Mouse (Mus musculus): ENCODE measurements at regions not wholly inside any gene's neighbourhood (a gene's known extent, or its start where the extent isn't known, plus 50 kb on each side); places are given as distances from the start of the nearest gene placed in this dataset.
"Not testable (repeated sequence)": the region's sequence is repeated elsewhere in the genome, so short reads cannot be mapped to it uniquely, and the experiment has no call there.

DNA sequence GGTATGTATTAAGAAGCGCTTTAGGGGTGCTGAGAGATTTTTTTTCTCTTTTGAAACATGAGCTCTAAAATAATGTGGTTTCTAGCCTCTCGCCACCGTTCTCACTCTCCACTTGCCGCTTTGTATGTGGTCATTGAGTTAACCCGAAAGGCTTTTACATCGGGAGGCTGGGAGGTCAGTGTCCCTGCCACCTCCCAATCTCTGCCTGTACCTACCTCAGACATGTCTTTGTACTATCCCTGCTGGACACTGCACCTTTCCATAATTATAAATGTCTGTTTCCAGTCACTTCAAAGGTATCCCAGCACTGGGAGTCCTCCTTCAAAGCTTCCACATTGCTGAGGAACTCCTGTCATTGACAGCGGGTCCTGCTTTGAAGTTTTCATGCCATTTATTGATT lies 347.6 kb upstream of the Tbc1d2b start:
- DNase-seq = no peak

DNA sequence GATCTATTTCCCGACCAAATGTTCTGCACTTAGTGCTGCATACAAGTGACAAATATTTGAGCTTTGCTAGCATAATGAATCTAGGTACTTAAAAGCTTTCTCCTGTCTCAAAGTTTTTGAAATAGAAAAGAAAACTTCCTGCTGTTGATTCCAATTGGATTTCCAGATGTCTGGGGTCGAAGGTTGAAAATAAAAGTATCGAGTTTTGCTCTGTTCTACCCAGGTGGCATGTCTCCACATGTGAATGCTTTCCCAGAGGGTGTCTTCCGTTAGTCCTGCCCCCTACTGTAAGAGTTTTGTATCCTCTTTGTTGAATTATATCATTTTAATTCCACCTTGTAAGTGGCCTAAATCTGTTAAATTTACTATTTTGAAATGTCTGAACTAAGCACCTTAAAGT lies 327.3 kb upstream of the Tbc1d2b start:
- DNase-seq = no peak

DNA sequence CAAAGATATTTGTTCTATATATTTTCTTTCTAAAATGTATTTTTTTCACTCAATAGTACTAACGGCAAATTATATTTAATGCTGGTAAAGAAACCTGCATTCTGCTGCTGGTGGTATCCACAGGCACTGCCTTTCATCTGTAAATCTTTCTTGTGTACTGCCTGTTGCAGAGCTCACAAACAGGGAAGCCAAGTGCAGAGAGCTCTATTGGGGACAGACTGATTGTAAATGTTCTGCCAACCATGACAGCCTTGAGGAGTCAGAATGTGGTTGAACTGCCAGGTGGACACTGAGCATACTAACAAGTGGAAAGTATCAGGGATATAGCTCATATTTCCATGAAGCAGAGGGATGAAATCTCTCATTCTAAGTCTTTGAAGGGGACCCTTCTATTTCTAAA lies 286.1 kb upstream of the Tbc1d2b start:
- DNase-seq = no peak

DNA sequence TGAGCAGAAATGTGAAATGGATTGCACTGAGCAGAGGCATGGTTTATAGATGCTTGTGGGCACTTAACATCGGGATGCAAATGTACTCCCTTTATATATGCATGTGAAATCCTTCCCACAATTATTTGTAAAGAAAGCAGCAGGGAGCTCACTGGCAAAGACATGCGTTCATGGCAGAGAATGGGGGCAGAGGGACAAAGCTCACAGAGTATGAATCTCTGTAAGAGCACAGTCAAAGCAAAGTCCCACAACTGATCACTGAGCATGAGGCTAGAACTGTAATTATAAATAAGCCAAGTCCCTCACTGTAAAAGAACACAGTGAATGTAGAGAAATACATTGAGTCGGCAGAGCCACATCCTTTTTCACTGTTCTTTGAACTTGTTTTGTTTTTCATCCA lies 285.6 kb upstream of the Tbc1d2b start:
- no peak for DNase-seq

DNA sequence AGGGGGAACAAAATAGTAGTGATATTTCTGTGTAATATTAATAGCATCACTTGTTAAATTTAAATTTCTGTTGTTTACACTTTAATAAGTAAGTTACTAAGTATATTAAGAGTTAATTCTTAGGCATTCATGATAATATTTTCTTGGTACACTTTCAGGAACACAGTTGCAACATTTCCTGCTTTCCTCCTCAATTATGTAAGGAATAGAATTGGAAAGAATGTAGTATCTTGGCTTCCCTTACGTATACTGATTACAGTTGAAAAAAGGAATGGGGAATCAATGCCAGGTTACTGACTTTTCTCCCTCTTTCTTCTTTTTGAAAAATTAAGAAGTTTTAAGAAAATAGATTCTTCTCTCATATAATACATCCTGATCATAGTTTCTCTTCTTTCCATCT lies 277.3 kb upstream of the Tbc1d2b start:
- no peak for DNase-seq

DNA sequence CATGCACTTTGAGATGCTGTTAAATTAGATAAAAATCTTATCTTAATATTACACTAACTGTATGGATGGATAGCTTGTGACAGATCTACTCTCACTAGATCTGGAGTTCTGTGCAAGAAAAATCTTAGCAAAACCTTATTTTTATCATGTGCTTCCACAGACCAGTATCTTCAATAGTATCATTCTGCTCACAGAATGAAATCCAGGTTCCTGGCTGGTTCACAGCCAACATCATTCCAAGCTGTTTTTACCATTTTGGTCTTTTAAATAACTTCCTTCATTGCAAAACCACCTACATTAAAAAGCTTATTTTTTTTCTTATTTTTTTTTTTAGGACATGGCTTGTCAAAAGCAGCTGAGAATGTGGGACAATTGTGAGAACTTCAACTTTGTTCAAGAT lies 276.1 kb upstream of the Tbc1d2b start:
- DNase-seq = no peak

DNA sequence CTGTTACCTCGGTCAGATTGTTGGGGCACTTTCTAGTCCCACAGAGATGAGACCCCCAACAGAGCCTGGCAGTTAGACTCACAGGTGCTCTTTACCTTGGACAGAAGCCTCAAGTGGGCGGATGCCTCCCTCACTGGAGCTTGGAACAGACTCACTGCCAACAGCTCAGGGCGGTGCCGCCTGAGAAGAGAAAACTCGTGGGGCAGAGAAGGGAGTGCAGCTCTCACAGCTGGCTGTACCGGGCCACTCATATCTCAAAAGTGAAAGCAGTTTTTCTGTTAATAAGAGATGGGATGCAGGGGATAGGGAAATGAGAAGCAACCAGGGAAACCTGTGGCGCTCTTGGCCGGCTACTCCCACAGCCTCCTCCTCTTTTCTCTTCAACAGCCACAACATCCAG lies 267.1 kb upstream of the Tbc1d2b start:
- DNase-seq = not testable (repeated sequence)

DNA sequence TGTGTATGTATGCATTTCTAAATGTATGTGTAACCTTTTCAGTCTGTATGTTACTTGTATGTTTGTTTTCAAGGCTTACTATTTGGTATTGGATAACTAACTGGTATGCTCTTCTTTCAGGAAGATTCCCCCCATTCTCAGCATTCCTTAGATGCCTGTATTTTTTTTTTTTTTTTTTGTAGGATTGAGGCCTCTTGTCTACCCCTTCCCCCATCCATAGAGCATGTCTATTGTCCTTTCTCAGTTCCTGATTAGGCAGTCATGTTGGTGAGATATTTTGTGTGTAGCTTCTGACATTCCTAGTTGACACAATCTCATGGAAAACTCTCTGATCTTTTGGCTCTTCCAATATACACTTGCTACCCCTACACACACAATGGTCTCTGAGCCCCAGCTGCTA lies 262.8 kb upstream of the Tbc1d2b start:
- no peak for DNase-seq

DNA sequence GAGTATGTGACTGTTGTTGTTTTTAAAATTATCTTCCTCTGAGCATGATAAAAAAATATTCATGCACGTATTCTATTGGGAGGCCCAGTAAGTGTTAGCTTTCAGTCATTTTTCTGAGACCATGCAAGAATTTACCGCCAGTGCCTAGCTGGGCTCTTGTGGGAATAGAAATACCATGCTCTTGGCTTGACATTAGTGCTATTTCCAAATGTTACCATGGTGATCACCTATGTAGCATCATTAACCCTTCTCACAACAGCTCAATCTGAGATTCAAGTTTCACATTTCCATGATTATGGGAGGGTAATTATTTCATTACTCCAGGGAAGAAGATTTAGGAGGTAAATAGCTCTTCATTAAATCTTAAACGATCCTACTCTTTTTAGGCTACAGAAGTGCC lies 250.6 kb upstream of the Tbc1d2b start:
- DNase-seq = no peak

DNA sequence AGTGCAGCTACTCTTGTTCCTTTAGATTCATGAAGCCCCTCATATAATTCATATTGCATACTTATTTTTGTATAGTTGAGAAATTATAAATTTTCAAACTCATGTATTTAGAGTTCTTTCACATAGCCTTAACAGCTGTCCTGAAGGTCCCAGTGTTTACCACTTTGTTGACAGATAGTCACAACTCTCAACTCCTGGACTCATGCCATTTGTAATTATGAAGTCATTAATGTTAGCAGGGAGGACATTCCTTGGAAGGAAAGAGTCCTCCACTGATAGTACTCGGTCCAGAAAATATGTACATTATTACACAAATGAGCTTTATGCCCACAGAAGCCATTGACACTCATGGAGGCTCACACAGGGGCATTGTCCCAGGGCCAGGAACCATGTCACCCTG lies 224.3 kb upstream of the Tbc1d2b start:
- DNase-seq = no peak

DNA sequence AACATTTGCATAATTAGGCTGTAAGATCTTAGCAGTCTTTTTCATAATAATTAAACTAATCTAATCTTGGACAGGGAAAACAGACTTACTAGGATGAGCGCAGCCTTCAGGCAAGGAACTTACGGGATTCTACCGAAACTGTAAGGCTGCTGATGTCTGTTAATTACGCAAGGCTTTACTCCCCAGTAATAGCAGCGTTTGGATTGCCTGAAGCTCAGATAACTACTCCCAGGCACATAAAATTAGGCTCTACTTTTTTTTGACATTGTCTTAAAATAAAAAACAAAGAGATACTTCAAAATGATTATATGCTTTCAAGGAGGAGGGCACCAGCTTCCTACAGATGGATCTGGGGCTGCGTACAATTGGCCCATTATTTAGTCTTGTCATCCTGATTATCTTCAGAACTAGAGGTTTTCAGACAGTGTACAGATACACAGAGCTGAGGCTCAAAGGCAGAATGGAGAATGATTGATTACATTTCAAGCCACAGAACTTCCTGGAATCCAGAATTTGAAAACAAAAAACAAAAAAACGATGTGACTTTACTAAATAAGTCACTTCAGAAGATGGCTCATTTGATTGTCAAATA lies 220.1 kb upstream of the Tbc1d2b start:
- no peak for DNase-seq

DNA sequence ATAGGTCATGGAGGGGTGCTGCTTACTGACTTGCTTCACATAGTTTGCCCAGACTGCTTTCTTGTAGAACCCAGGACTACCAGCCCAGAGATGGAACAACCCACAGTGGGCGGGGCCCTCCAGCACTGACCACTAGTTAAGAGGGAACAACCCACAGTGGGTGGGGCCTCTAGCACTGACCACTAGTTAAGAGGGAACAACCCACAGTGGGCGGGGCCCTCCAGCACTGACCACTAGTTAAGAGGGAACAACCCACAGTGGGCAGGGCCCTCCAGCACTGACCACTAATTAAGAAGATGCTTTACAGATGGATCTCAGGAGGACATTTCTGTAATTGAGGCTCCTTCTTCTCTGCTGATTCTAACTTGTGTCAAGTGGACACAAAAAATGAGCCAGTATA lies 180.0 kb upstream of the Tbc1d2b start:
- DNase-seq = no peak

DNA sequence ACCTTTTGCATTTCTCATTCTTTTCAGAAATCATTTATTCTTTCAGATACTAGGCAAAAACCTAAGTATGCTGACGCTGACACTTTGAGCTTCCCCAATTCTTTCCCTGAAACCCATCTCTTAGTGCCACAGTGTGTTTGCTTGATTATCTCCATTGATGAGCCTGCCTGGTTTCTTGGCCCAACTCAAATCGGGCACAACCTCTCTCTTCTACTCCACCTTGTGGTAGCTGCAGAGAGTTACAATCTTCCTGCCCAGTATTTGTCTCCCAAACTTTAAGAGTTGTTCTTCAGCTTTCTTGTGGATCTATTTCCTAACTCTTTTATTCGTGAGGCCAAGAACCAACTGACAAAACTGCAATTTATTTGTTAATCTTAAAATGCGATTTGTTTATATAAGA lies 176.4 kb upstream of the Tbc1d2b start:
- DNase-seq = peak; percentile 11

DNA sequence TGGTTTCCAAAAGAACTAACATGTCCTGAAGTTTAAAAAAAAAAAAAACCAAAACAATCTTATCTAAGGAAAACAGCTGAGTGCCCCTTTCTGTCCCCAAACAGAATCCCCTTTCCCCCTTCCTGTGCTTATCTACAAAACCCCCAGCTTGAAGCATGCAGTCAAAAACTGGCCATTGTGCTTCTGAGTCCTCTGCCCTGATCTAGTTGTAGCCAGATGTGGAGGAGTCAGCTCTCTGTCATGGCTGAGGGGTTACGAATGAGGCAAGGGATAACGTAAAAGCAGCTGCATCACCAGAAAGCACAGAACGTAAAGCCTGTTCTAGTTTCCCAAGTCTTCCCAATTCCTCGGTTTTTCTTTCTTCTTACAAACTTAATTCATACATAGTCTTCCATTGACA lies 164.3 kb upstream of the Tbc1d2b start:
- no peak for DNase-seq

DNA sequence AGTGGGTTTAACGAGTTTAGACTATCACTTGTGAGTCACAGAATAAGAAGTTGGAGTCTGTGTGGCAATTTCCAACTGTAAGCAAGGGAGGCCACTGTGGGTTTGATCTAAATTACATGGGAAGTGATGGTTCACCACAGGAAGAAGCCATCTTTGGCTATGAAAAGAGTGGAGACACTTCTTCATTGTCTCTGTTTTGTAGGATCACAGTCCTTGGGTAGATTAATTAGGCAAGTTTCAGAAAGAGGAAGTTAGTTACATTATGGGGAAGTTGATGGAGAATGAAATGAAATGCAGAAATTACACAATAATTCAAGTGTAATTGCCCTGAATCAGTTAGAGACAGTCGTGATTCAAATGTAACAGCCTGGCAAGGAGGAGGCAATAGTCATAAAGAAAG lies 160.3 kb upstream of the Tbc1d2b start:
- no peak for DNase-seq

DNA sequence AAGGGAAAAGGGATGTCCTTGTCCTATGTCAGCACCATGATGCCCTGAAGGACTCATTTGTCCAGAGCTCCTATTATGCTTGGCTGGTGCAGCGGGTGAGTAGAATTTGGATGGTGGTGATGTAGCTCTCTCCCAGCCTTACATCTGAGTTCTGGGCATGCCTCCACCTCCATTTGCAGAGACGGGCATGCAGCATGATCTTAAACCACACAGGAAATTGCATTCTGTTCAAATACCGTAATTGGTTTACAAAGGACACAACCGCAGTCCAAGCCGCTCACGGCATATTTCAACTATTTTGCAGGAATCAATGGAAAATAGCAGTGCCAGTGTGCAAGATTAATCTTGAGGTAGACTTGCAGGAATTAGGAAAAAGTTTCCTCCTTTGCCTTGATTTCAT lies 151.1 kb upstream of the Tbc1d2b start:
- DNase-seq = no peak

DNA sequence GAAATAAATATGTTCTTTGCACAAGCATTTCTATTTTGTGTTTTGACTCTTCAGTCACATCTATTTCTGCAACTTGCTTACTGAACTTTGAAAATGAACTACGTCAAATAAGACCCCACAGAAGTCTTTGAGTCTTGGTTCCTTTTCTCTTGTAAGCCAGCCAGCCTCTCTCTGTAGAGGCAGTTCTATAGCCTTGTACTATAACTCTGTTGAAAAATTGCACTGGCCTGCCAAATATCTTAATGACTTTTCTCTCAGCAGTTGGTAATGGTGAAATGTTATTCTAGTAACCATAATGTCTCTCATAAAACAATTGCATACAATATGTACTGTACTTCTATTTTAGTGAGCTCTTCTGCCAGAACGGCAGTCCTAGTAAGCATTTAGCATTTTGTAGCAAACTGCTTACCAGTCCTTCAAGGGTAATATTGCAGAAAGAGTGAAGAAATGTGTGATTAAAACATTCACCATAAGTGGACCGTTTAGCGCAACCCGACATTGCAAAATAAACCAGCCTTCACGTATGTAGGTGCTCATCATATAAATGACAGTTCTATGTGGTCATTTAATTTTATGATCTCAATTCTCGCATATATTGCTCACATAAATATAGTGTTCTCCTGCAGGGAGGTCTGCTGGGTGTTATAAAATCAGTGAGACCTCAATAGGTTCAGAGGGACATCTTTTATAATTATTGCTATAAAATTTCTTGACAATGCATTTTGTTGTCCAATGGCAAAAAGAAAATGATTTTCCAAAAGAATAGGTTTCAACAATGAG lies 149.3 kb upstream of the Tbc1d2b start:
- no peak for DNase-seq

DNA sequence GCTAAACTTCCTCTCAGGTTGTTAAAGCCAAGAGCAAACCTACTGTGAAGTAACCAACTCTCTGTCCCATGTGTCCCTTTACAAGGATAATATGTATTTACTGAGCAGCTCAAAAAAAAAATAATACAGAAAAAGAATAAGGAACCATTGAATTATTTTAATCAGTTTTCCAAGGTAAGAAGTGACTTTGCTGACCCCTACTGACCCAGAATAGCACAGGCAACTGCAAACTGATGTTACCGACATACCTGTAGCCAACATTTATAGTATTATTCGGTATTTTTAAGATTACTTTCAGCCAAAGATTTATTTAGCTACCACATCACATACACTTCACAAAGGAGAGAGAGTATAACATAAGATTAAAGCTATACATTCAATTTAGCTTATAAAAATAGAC lies 138.2 kb upstream of the Tbc1d2b start:
- DNase-seq = no peak

DNA sequence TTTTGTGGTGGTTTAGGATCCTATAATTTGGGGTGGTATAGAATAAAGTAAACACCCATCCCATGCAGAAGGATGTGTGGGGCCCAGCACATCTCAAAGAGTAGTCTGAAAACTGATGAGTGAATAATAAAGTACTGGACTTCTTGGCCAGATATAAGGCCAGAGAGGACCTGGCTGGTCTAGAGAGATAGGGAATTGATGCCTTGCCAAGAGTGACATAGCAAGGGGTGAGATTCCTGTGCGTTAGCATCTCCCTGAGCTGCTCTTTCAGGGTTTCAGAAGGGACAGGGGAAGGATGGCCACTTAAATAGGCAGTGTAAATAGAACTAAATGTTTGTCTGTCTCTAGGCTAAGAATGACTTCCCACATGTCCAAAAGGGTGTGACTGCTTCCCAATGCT lies 137.0 kb upstream of the Tbc1d2b start:
- DNase-seq = no peak

DNA sequence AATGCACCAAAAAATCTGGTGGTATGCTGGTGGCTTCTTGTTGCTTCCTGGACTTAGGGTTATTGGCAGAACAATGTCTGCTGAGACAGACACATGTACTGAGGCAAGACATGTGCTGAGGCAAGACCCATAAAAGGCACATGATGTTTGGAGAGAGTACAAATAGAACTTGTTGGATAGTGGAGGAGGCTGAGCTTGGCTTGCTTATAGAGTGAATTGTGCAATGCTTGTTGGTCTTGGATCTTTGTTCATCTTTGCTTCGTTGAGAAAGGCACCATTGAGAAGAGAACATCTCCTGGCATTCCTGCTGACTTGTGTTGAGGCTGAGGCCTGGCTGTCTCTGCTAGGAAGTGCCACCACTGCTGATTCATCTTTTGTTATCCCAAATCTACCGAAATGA lies 117.8 kb upstream of the Tbc1d2b start:
- no peak for DNase-seq

DNA sequence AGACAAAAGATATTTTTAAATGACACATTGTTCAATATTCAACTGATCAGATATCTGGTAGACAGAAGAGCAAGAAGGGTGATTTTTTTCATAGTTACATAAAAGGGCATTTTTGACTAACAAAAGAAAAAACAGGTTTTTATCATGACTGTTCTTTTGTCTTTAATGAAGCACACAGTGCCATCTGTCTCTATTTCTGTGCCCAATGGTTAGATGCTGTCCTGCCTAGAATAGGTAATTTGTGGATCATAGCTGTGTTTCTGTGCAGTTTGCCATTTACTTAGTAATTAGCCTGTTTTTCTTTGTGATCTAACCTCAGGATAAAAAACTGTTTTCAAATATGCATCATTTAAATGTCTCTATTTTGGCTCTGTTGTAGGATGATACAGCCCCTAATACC lies 114.4 kb upstream of the Tbc1d2b start:
- peak; percentile 8 for DNase-seq

DNA sequence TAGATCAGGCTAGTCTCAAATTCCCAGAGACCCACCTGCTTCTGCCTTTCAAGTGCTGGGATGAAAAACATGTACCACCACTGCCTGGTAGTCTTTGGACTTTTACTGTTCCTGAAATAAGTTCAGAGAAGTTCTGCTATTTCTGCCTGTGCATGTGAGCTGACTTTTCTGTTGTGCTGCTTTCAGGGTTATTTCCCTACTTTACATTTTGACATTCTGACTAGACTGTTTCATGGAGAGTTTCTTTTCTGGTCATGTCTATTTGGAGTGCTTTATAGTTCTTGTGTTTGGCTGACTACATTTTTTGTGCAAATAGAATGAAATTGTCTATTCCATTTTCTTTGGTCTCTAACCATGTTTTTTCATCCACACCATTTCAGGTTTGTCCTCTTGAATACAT lies 109.5 kb upstream of the Tbc1d2b start:
- no peak for DNase-seq

DNA sequence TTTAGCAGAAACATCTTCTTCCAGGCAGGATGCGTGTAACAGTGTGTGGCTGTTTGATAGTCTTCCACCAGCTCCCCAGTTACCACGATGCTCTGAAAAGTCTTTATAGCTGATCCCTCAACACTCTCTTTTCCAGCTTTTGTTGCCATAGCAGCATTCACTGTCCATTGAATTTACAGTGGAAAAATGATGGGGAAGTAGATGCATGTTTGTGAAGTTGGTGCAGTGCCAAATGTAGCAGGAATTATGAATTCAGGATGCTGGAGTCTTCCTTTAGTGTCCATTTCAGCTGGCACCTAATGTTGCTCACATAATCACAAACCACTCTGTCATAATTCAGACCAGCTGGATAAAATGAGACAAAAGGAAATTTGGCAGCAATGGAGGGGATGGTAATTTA lies 99.0 kb upstream of the Tbc1d2b start:
- peak; percentile 6 for DNase-seq

DNA sequence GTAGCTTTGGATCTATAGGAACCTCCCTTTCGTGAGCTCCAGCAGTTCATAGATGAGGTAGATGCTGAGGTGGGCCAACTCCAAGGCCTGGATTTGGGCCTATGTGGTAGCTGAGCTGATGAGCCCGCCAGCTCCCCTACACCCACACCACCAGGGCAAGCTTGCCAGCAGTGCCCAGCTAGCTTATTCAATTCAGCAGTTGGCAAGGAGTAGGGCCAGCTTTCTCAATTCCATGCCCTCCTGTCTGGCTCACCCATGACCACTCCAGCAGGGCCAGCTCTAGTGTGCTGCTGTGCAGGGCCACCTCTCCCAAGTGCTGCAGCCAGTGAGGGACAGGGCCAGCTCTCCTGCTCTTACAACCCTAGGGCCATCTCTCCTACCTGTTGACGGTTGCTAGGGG lies 97.1 kb upstream of the Tbc1d2b start:
- no peak for DNase-seq

DNA sequence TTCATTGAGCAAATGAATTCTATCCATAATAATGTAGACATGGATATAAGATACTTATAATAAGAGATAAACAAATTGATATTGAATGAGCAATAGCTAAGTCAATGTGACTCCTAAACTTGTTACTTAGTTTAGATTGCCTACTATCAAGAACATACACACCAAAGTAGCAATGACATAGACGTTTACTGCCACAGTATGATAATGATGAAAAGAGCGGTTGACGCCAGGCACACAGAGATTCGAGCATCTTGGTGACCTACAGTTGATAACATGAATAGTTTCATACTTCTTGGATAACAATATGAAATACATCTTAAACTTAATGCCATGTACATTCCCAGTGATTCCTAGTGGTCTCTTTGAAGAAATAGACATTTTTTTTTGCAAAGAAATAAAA lies 55.9 kb upstream of the Tbc1d2b start:
- DNase-seq = no peak

Data from layer of hippocampus, adult 9-11 months (tissue).